Mouse (Mus musculus): ENCODE results near the gene Copz1.

The Copz1 gene

GRCm38 (mm10) chr15:103338829-103339165 is 66.3 kb downstream of the Copz1 start:
- DNase-seq (ENCODE audit: low spot score in 2 of 2): peak in 1 of 2 experiments; percentile 51

- DNase-seq (ENCODE audit: low spot score in 2 of 2): peak in 1 of 2 experiments; percentile 56
These were observed 66.8 kb downstream of the Copz1 start for GRCm38 (mm10) chr15:103339166-103339960.

GRCm38 (mm10) chr15:103339961-103340337 is 67.4 kb downstream of the Copz1 start, which contains the start of gene Zfp385a:
Zfp385a (minus strand) TSS chr15:103340093.
- DNase-seq (ENCODE audit: low spot score in 2 of 2): peak; percentile 88 to 89

- peak in 1 of 2 experiments; percentile 47 for DNase-seq (ENCODE audit: low spot score in 2 of 2)
These were observed 68.3 kb downstream of the Copz1 start for GRCm38 (mm10) chr15:103340786-103341185.

GRCm38 (mm10) chr15:103341547-103341946 is 69.0 kb downstream of the Copz1 start:
- DNase-seq (ENCODE audit: low spot score in 2 of 2): peak in 1 of 2 experiments; percentile 35

- DNase-seq (ENCODE audit: low spot score in 2 of 2): peak; percentile 79 to 87
These were observed 69.9 kb downstream of the Copz1 start for GRCm38 (mm10) chr15:103342415-103342814.

- no peak for DNase-seq (ENCODE audit: low spot score in 2 of 2)
These were observed 70.5 kb downstream of the Copz1 start for GRCm38 (mm10) chr15:103343008-103343407.

- DNase-seq (ENCODE audit: low spot score in 2 of 2): no peak
These were observed 71.0 kb downstream of the Copz1 start for GRCm38 (mm10) chr15:103343556-103343955.

GRCm38 (mm10) chr15:103345789-103346188 is 73.3 kb downstream of the Copz1 start:
- no peak for DNase-seq (ENCODE audit: low spot score in 2 of 2)

- peak; percentile 73 to 82 for DNase-seq (ENCODE audit: low spot score in 2 of 2)
These were observed 74.8 kb downstream of the Copz1 start for GRCm38 (mm10) chr15:103347275-103347684.

Data from right cerebral cortex, postnatal 10 days (tissue).